Mouse (Mus musculus) c-Kit-positive CD71-positive TER-119-negative erythroid progenitor cells, embryonic 14.5 days (primary cell): ENCODE measurements around the gene Nqo2.
A peak's percentile ranks its signal among the peaks of the same experiment; 100 is the strongest.
"Not testable (repeated sequence)": the region's sequence is repeated elsewhere in the genome, so short reads cannot be mapped to it uniquely, and the experiment has no call there.

Experiments
- DNase-seq: peaks from one replicate; pipeline ENCODE4 v3.0.0-alpha.2; 2013; ENCODE audit warnings: low read depth

The Nqo2 gene

GRCm38 (mm10) chr13:33964206-33965046 lies at the start of gene Nqo2:
Gene Nqo2, plus strand, starts transcription at chr13:33964687.
- peak; percentile 55 for DNase-seq

- no peak for DNase-seq
Observed at GRCm38 (mm10) chr13:33921041-33921440, 43.4 kb upstream of the Nqo2 start.

- DNase-seq: no peak
Observed at GRCm38 (mm10) chr13:33921699-33922098, 42.8 kb upstream of the Nqo2 start.

- no peak for DNase-seq
Observed at GRCm38 (mm10) chr13:33930281-33930680, 34.2 kb upstream of the Nqo2 start.

GRCm38 (mm10) chr13:33930912-33931311 lies 33.6 kb upstream of the Nqo2 start:
- DNase-seq: no peak

- DNase-seq: no peak
Observed at GRCm38 (mm10) chr13:33934743-33935142, 29.7 kb upstream of the Nqo2 start.

GRCm38 (mm10) chr13:33935465-33936181 lies 28.9 kb upstream of the Nqo2 start:
- no peak for DNase-seq

- DNase-seq: no peak
Observed at GRCm38 (mm10) chr13:33937151-33937550, 27.3 kb upstream of the Nqo2 start.

- not testable (repeated sequence) for DNase-seq
Observed at GRCm38 (mm10) chr13:33937587-33937986, 26.9 kb upstream of the Nqo2 start.

GRCm38 (mm10) chr13:33941288-33941808 lies 23.1 kb upstream of the Nqo2 start:
- DNase-seq: no peak

- no peak for DNase-seq
Observed at GRCm38 (mm10) chr13:33942212-33942779, 22.2 kb upstream of the Nqo2 start.

GRCm38 (mm10) chr13:33951308-33952074 lies 13.0 kb upstream of the Nqo2 start:
- DNase-seq: no peak

GRCm38 (mm10) chr13:33952075-33952449 lies 12.4 kb upstream of the Nqo2 start:
- no peak for DNase-seq

- DNase-seq: no peak
Observed at GRCm38 (mm10) chr13:33952947-33953346, 11.5 kb upstream of the Nqo2 start.

- DNase-seq: no peak
Observed at GRCm38 (mm10) chr13:33956571-33957421, 7.7 kb upstream of the Nqo2 start.

- DNase-seq: no peak
Observed at GRCm38 (mm10) chr13:33959771-33960170, 4.7 kb upstream of the Nqo2 start.

GRCm38 (mm10) chr13:33965056-33966024 lies 853 bp downstream of the Nqo2 start:
- DNase-seq: peak; percentile 55

- no peak for DNase-seq
Observed at GRCm38 (mm10) chr13:33966025-33966412, 1.5 kb downstream of the Nqo2 start.

GRCm38 (mm10) chr13:33966574-33966973 lies 2.1 kb downstream of the Nqo2 start:
- no peak for DNase-seq

GRCm38 (mm10) chr13:33989625-33990024 lies 25.1 kb downstream of the Nqo2 start:
- no peak for DNase-seq
